Mouse (Mus musculus) heart, postnatal 10 days (tissue): ENCODE measurements at regions not wholly inside any gene's neighbourhood (a gene's known extent, or its start where the extent isn't known, plus 50 kb on each side); places are given as distances from the start of the nearest gene placed in this dataset.

ENCODE experiments used
- DNase-seq, 2 experiments: peaks; one replicate each; pipeline ENCODE4 v3.0.0; 2021
- intact Hi-C: fragments of 180-260 bp; cut with DNase I; formaldehyde crosslinking; loops from one replicate; pipeline ENCODE4 v1.15.1; 2025

- intact Hi-C loops: no loop called here
- no peak for DNase-seq
Observed at GRCm38 (mm10) chr3:99709506-99709905, 175.7 kb upstream of the Spag17 start.

- intact Hi-C loops: no loop called here
Observed at GRCm38 (mm10) chr3:99716381-99716780, 168.8 kb upstream of the Spag17 start.

DNA sequence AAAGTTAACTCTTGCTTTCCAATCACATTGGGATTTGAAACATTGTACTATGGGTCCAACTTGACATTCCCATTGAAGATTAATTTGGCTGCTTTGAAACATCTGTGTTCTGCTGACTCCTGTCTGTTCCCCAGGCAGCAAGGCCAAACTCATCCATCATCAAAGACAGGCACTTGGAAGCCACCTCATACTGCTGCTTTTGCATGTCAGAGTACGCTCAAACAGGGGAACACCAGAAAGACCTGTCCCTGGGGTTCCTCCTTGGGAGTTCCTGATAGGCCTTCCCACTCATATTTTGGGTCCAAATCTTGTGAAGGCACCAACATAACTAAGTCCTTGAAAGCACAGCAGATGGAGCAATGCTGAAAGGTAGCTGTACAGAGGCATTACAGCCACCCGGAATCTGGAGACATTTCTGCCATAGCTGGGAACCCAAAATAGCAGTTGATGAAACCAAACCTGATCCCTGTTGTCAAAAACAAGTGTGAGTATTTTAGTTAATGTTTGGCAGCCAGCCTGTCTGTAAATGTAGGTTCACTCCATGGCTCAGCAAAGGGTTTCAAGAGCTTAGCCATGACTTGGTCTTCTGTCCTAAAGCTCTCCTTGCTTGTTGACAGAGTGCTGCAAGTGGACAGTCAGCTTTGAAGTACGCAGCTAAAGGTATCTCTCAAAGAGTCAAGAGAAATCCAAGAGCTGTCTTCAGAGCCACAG is 147.0 kb upstream of the Spag17 start:
- intact Hi-C loops: no loop called here
- peak; percentile 44 to 48 for DNase-seq

More at GRCm38 (mm10) chr3:99716381-99716780, 168.8 kb upstream of the Spag17 start:
- no peak for DNase-seq

DNA sequence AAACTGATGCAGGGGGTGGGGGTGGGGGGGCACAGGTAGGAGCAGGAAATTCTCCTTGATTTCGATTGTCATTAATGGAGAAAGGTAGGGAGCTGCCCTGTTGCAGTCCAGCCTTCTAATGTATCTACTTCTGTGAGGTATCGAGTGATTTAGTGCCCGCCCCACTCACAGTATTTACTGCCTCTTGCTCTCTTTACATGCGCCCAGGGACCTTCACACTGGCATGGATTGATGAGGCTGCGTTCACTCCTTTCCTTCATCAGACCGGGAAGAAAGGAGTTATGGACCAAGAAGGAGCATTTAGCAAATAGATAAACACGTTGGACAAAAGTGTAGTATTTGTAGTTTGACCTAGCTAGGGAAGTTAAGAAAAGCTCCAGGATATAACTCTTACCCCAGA is 145.6 kb upstream of the Spag17 start:
- intact Hi-C loops: no loop called here
- no peak for DNase-seq

DNA sequence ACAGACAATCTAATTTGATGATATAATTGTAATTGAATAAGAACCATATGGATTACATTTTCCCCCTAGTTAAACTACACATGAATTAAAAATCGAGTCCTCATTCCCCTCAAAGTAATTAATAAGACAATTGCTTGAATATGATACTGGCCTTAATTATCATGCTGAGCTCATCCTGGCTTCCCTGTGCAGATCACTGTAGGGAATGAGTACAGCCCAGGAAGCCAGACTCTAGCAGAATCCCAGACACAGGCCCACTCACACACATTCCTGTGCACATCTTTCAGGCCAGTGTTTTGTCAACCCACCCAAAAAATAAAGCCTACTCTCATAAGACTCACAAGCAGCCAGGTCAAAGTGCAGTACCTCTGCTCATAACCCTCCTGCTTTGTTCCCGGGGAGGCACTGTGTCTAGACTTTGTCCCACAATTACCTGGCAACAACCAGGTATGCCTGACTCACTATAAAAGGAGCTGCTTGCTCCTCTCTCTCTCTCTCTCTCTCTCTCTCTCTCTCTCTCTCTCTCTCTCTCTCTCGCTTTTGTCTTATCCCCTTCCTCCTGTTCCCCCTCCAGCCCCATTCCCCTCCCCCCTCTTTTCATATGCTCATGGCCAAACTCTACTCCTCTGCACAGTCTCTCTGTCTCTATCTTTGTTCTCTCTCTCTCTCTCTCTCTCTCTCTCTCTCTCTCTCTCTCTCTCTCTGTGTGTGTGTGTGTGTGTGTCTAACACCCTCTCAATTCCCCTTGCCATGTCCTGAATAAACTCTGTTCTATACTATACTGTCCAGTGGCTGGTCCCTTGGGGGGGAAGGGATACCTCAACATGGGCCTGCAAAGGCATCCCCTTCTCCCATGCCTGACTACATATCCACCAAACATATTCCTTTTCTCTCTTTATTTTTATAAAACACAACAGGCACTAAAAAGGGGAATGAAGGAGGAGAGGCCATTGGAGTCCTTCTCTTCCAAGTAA is 143.7 kb upstream of the Spag17 start:
- no peak for DNase-seq
- intact Hi-C loops: no loop called here

DNA sequence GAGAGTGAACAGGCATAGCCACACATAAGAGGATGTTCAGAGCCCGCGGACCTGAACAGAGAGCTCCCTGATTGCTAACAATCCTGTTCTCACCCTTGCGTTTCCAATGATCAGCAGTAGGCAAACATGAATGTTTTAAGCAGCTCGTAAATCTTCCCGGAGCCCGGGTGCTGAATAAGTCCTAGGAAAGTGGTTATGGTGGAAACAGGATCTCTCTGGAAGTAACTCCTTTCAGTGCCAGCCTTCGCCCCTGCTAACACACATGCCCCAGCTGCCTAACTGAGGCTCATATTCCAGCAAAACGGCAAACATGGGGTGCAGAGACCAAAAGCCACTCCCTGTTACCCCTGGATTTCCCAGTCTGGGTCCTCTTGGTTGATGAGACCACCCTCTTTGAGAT is 135.5 kb upstream of the Spag17 start:
- no peak for DNase-seq
- intact Hi-C loops: no loop called here

DNA sequence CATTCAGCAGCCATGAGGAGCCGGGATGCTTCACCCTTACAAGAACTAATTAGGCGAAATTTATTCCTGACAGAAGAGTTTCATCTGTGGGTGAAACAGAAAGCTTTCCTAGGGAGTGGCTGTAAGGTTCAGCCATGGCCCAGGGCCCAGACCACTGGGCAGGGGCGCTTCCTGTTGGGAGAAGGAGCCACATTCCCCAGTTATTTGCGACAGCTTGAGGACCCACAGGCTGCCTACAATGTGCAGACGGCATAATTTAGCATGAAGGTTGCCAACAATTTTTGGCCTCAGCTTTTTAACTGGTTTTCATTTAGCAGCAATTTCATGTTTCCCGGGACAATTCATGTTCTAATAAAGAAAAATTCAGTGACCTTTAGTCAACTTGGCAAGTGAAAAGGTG is 106.7 kb upstream of the Spag17 start:
- intact Hi-C loops: no loop called here
- DNase-seq: peak; percentile 6 to 18

DNA sequence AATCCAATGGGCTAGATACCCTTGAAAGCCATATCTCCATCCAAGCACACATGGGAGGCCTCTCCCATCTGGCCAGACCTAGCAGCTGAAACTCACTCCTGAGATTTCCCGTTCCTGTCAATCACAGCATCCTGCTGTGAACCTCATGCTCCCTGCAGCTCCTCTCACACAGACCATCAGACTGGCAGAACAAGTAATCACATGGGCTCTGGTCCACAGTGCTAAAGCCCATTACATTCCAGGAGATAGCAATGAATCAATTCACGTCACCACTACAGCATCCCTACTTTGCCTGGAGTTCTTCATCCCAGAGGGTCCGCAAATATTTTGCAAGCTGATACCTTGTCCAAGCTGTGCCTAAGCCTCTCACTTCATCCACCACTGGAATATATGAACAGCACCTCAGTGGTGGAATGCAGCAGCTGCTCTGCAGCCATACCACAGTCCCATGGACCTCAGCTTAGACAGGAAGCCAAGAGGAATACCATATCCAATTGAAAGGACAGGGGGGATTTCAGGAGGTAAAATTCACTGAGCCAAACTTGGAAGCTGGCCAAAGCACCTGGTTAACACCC is 99.2 kb upstream of the Spag17 start:
- DNase-seq: no peak
- intact Hi-C loops: no loop called here

DNA sequence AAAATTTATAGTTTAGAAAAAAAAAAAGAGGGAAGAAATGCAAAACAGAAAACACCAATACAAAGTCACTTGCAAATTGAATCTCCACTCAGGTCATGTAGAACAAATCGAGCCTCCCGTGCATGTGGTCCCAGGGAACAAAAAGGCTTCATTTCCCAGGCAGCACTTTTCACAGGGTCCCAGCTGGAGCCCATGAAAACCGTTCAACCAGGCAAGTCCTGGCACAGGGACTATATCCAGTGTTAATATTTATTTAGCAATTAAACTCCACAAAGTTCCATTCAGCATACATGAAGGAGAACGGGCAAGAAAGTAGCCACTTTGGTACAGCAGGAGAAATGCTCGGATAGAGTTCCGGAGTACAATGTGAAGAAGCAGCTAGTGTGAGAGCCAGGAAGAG is 93.9 kb upstream of the Spag17 start:
- intact Hi-C loops: no loop called here
- no peak for DNase-seq

DNA sequence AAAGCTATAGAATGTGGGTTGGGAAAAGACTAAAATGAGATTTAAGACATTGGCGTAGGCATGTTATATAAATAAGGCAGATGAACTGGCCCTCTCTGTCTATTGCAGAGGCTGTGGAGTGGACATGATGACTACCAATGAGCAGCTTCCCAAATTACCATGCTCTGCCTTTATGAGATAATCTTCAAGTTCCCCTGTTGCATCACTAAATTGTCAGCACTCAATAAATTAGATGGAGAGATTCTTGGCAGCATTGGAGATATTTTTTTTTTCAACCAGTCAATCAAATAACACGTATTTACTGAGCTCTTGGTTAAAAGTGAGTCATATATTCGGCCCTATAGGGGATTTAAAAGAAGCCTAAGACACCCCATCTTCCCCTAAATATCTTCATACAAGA is 91.6 kb upstream of the Spag17 start:
- intact Hi-C loops: no loop called here
- no peak for DNase-seq

DNA sequence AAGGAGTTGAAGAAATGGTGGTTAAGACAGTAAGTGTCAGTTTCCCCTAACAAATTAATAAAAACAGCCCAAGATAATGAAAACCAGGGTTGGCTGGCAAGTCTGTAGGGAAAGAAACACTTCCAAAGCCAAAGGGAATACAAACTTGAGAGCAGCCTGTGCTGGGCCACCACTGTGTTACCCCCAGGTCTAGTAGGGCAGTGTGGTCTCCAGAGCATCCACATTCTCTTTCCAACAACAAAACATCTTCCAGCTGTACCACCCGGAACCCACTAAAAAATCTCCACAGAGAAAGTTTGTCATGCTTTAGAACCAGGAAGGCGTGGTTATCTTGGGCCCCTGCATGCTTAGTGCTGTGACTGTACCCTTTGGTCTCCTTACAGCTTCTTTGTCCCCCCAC is 89.4 kb upstream of the Spag17 start:
- no peak for DNase-seq
- intact Hi-C loops: no loop called here

DNA sequence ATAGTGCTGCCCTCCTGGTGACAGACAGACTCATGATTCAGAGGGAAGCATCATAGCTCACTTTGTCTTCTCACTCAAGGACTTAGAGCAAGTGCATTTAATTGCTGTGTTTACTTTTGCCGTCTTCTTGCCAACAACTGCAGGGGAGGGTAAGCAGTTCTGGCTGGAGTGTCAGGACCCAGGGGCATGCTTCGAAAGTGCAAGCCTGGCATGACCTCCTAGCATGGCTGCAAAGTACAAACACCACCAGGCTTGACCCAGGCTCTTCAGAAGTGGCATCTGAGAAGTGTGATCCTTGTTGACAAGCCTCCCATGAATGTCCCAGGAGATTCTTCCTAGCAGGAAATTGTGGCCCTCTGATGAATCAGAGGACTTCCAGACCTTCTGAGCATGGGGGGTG is 87.4 kb upstream of the Spag17 start:
- DNase-seq: no peak
- intact Hi-C loops: no loop called here

GRCm38 (mm10) chr3:99810532-99810931 is 74.7 kb upstream of the Spag17 start:
- no peak for DNase-seq
- intact Hi-C loops: loop anchor here (10.0 kb wide), 1 partner anchor 556 kb away; no protein-coding TSS in a partner anchor

DNA sequence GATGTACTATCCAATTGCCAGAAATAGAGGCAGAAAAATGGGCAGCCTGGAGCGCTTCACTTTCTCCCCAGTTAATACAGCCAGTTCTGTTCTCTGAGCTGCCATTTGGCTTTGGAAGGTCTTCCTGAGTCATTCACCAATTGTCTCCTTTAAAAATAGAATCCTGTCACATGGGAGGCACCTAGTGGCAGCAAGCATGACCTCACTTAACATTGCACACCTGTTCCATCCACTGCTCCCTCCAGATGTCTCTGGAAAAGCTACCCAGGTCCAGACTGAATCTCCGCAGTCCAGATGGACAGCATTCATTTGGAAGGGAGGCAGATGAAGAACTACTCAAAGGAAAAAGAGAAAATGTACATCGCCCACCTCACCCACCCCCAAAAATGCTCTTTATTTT is 73.9 kb upstream of the Spag17 start:
- DNase-seq: peak in 1 of 2 experiments; percentile 18
- intact Hi-C loops: loop anchor here (10.0 kb wide), 1 partner anchor 556 kb away; no protein-coding TSS in a partner anchor

GRCm38 (mm10) chr3:99812836-99813235 is 72.4 kb upstream of the Spag17 start:
- intact Hi-C loops: loop anchor here (10.0 kb wide), 1 partner anchor 558 kb away; no protein-coding TSS in a partner anchor
- DNase-seq: no peak

GRCm38 (mm10) chr3:99815115-99815514 is 70.1 kb upstream of the Spag17 start:
- intact Hi-C loops: loop anchor here (10.0 kb wide), 1 partner anchor 560 kb away; no protein-coding TSS in a partner anchor
- no peak for DNase-seq

GRCm38 (mm10) chr3:99817965-99818364 is 67.2 kb upstream of the Spag17 start:
- no peak for DNase-seq
- intact Hi-C loops: loop anchor here (10.0 kb wide), 1 partner anchor 563 kb away; no protein-coding TSS in a partner anchor

GRCm38 (mm10) chr3:99822735-99823134 is 62.5 kb upstream of the Spag17 start:
- peak; percentile 53 to 72 for DNase-seq
- intact Hi-C loops: no loop called here

GRCm38 (mm10) chr3:99823256-99823655 is 62.0 kb upstream of the Spag17 start:
- intact Hi-C loops: no loop called here
- DNase-seq: peak in 1 of 2 experiments; percentile 30
